Mouse (Mus musculus) liver, adult 2 months (tissue): ENCODE measurements around the gene Akt3. TPM values are rescaled to one million over a fixed set of nuclear protein-coding genes. Genes with fewer than 3 reads are reported as not detected.

Source experiments
- DNase-seq: peaks from one replicate; pipeline ENCODE4 v3.0.0-alpha.2; 2011; ENCODE audit warnings: low read depth, low spot score; ENCODE audit errors: extremely low read depth
- H3K27ac ChIP-seq: fragments of 200-500 bp; replicated peaks from 2 replicates; pipeline ENCODE4 v1.5.1; 2012; ENCODE audit warnings: low read depth, mild to moderate bottlenecking, control low read depth, inconsistent platforms, low read length; ENCODE audit not compliant: insufficient read depth
- H3K27me3 ChIP-seq: fragments of 200-500 bp; 2 replicates; pipeline ENCODE4 v1.6.1; 2012; ENCODE audit warnings: mild to moderate bottlenecking, moderate library complexity, low read length, inconsistent platforms; ENCODE audit not compliant: control insufficient read depth, insufficient read depth
- H3K36me3 ChIP-seq: fragments of 200-500 bp; 2 replicates; pipeline ENCODE4 v1.6.1; 2012; ENCODE audit warnings: low read length, inconsistent platforms; ENCODE audit not compliant: control insufficient read depth, insufficient read depth
- H3K4me1 ChIP-seq: fragments of 200-500 bp; 2 replicates; pipeline ENCODE4 v1.6.1; 2011; ENCODE audit warnings: low read length; ENCODE audit not compliant: control insufficient read depth, insufficient read depth
- H3K4me3 ChIP-seq: fragments of 200-500 bp; 2 replicates; pipeline ENCODE4 v1.5.1; 2011; ENCODE audit warnings: low read depth, mild to moderate bottlenecking, control low read depth, low read length, moderate library complexity; ENCODE audit not compliant: insufficient read depth
- H3K79me2 ChIP-seq: fragments of 200-500 bp; 2 replicates; pipeline ENCODE4 v1.6.1; 2012; ENCODE audit warnings: inconsistent platforms, mild to moderate bottlenecking, low read length, moderate library complexity; ENCODE audit not compliant: control insufficient read depth, insufficient read depth
- H3K9ac ChIP-seq: fragments of 200-500 bp; 2 replicates; pipeline ENCODE4 v1.6.1; 2012; ENCODE audit warnings: low read depth, mild to moderate bottlenecking, control low read depth, inconsistent platforms, low read length
- CTCF ChIP-seq: fragments of 200-500 bp; IDR thresholded peaks from 2 replicates; pipeline ENCODE4 v1.5.1; 2011; ENCODE audit warnings: low read depth, low read length, control low read depth
- POLR2A ChIP-seq: fragments of 200-500 bp; IDR thresholded peaks from 2 replicates; pipeline ENCODE4 v1.6.1; 2011; ENCODE audit warnings: low read length, control low read depth; ENCODE audit not compliant: insufficient read depth; ENCODE audit errors: extremely low read depth
- WGBS: fragments of 180-500 bp; shearing (Covaris S2); methylation state at CpG from one replicate; pipeline ENCODE4 v1.1.7; 2018; 5-methylcytosine and 5-hydroxymethylcytosine counted together
- polyA plus RNA-seq: library from polyadenylated mRNA; depleted of rRNA; stranded (reverse); fragments of >200 nt; gene quantifications from 2 replicates; pipeline ENCODE4 v1.2.3, GENCODE M21; 2012
- total RNA-seq: library from RNA; depleted of rRNA; stranded (reverse); fragments of >200 nt; gene quantifications from 2 replicates; pipeline ENCODE4 v1.2.3, GENCODE M21; 2014

Akt3 gene
- total and polyA plus RNA-seq, 2 experiments, result 0.69 to 2.9 TPM

DNA sequence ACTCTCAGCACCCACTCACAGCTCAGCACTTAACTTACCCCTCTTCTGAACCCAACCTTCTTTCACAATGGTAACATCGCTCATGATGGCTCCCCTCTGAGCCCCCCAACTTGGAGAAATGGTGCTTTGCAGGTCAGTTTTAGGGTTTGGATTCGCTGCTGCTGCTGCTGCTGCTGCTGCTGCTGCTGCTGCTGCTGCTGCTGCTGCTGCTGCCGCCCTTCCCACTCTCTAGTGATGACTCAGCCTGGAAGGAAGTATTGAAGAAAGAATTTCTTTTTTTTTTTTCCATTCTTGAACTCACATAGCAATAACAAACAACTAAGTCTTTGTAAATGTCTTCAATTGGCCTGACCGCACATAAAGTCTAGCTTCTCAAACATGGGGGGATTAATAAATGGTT lies 9.4 kb downstream of the Akt3 start:
- no peaks in the 10 kb centered on the region for H3K36me3 ChIP-seq
- DNase-seq, result no peak
- no peaks in the 10 kb centered on the region for H3K27me3 ChIP-seq
- no peak overlapping the region for H3K27ac ChIP-seq
- no peaks in the 10 kb centered on the region; the same call in 1 of the 2 replicates for H3K4me1 ChIP-seq
- no peak overlapping the region for H3K4me3 ChIP-seq
- H3K9ac ChIP-seq, result no peak overlapping the region
- H3K79me2 ChIP-seq, result no peaks in the 10 kb centered on the region
- WGBS, result 67% methylated on average over 4 of the region's 4 CpGs
- TF ChIP-seq POLR2A (no peak), CTCF (no peak)

GRCm38 (mm10) chr1:177238368-177238767 lies 19.6 kb downstream of the Akt3 start:
- H3K4me1 ChIP-seq, result no peaks in the 10 kb centered on the region
- H3K27ac ChIP-seq, result no peak overlapping the region
- H3K36me3 ChIP-seq, result no peaks in the 10 kb centered on the region
- H3K79me2 ChIP-seq, result no peaks in the 10 kb centered on the region
- no peaks in the 10 kb centered on the region for H3K27me3 ChIP-seq
- 49% methylated on average over 2 of the region's 2 CpGs for WGBS
- DNase-seq, result no peak
- TF ChIP-seq CTCF (no peak), POLR2A (no peak)
- no peak overlapping the region for H3K9ac ChIP-seq
- no peak overlapping the region for H3K4me3 ChIP-seq

DNA sequence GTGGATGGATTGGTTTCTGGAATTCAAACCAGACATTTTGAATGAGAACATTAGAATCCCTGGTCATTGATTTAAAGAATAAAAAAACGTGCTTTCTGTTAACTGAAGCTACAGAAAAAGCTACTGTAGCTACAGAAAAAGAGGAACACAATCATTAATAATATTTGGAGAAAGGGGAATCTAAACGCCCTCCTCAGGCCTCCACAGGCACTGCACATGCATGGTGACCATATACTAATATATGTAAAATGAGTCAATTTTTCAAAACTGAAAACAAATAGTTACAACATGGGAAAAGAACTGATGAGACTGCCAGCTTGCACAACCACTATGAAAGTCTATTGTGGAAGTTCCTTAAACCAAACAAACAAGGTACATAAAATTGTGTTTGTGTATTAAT lies 21.3 kb downstream of the Akt3 start:
- Histone ChIP-seq H3K79me2 (no peaks in the 10 kb centered on the region), H3K4me3 (no peak overlapping the region), H3K4me1 (no peaks in the 10 kb centered on the region), H3K9ac (no peak overlapping the region), H3K36me3 (no peaks in the 10 kb centered on the region), H3K27me3 (no peaks in the 10 kb centered on the region), H3K27ac (no peak overlapping the region)
- no peak for DNase-seq
- no peak for TF ChIP-seq POLR2A
- TF ChIP-seq CTCF, result no peak
- 60% methylated on average over 2 of the region's 2 CpGs for WGBS

GRCm38 (mm10) chr1:177236249-177236648 lies 21.8 kb downstream of the Akt3 start:
- no peaks in the 10 kb centered on the region for H3K4me1 ChIP-seq
- DNase-seq, result no peak
- no peaks in the 10 kb centered on the region for H3K36me3 ChIP-seq
- TF ChIP-seq POLR2A, result no peak
- no peak overlapping the region for H3K9ac ChIP-seq
- H3K27me3 ChIP-seq, result no peaks in the 10 kb centered on the region
- H3K27ac ChIP-seq, result no peak overlapping the region
- no peak overlapping the region for H3K4me3 ChIP-seq
- H3K79me2 ChIP-seq, result no peaks in the 10 kb centered on the region

DNA sequence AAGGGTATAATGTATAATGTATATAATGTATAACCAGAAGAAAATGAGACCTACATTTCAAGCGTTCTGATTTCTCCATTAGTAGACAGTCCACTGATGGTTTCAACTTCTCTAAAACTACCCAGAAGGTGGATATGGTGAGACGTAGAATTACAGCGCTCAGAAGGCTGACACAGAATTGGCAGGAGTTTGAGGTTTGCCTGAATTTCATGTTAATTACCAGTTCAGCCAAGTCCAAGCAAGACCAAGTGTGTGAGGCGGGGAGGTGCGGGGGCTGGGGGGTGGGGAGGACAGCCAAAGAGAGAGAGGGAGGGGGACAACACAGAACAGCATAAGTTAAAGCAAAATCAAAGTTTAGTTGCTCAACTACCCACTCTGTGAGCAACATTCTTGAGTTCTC lies 23.5 kb downstream of the Akt3 start:
- no peaks in the 10 kb centered on the region for H3K79me2 ChIP-seq
- TF ChIP-seq POLR2A, result no peak
- TF ChIP-seq CTCF, result no peak
- no peak overlapping the region for H3K9ac ChIP-seq
- H3K4me1 ChIP-seq, result no peaks in the 10 kb centered on the region
- H3K27me3 ChIP-seq, result no peaks in the 10 kb centered on the region
- 94% methylated on average over 5 of the region's 5 CpGs for WGBS
- no peak overlapping the region for H3K4me3 ChIP-seq
- DNase-seq, result no peak
- no peaks in the 10 kb centered on the region for H3K36me3 ChIP-seq
- no peak overlapping the region for H3K27ac ChIP-seq

DNA sequence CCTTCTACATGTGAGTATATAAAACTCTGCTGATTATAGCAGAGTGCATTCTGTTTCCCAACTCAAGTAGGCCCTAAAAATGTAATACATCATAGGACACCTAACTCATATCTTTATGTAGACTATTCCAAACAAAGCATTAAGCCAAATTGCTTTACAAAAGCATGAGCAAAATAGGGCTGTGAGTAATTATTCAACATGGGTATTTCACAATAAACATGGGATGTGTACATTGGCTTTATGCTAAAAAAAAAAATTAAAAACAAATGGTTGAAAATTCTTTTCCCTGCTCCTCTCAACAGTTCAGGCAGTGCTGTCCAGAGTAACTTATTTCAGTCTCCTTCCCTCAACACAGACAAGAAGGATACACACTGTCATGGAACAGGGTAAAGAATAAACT lies 26.9 kb downstream of the Akt3 start:
- Histone ChIP-seq H3K27ac (no peak overlapping the region), H3K36me3 (no peaks in the 10 kb centered on the region), H3K9ac (no peak overlapping the region), H3K4me1 (no peaks in the 10 kb centered on the region), H3K79me2 (no peaks in the 10 kb centered on the region), H3K4me3 (no peak overlapping the region), H3K27me3 (no peaks in the 10 kb centered on the region)
- TF ChIP-seq CTCF, result no peak
- TF ChIP-seq POLR2A, result no peak
- DNase-seq, result no peak
